Mouse (Mus musculus) midbrain, embryonic 10.5 days (tissue): ENCODE measurements at regions not wholly inside any gene's neighbourhood (a gene's known extent, or its start where the extent isn't known, plus 50 kb on each side); places are given as distances from the start of the nearest gene placed in this dataset.
"Not testable (repeated sequence)": the region's sequence is repeated elsewhere in the genome, so short reads cannot be mapped to it uniquely, and the experiment has no call there.

Experiments
- DNase-seq: peaks from one replicate; pipeline ENCODE4 v3.0.0-alpha.2; 2017; ENCODE audit warnings: low spot score
- H3K27ac ChIP-seq: fragments of 300-500 bp; sonication (generic); replicated peaks from 2 replicates; pipeline ENCODE4 v1.5.1; 2016; ENCODE audit warnings: mild to moderate bottlenecking
- H3K27me3 ChIP-seq: fragments of 300-500 bp; sonication (generic); 2 replicates; pipeline ENCODE4 v1.6.1; 2016; ENCODE audit warnings: low read depth, mild to moderate bottlenecking; ENCODE audit not compliant: poor library complexity, severe bottlenecking
- H3K36me3 ChIP-seq: fragments of 300-500 bp; sonication (generic); 2 replicates; pipeline ENCODE4 v1.6.1; 2016; ENCODE audit warnings: mild to moderate bottlenecking, moderate library complexity
- H3K4me1 ChIP-seq: fragments of 300-500 bp; sonication (generic); 2 replicates; pipeline ENCODE4 v1.6.1; 2016
- H3K4me3 ChIP-seq: fragments of 300-500 bp; sonication (generic); 2 replicates; pipeline ENCODE4 v1.5.1; 2016; ENCODE audit warnings: mild to moderate bottlenecking, moderate library complexity
- H3K9me3 ChIP-seq: fragments of 300-500 bp; sonication (generic); replicated peaks from 2 replicates; pipeline ENCODE4 v1.6.1; 2016; ENCODE audit warnings: mild to moderate bottlenecking
- WGBS: fragments of 180-500 bp; shearing (Covaris S2); methylation state at CpG from one replicate; pipeline ENCODE4 v1.1.7; 2016; 5-methylcytosine and 5-hydroxymethylcytosine counted together

DNA sequence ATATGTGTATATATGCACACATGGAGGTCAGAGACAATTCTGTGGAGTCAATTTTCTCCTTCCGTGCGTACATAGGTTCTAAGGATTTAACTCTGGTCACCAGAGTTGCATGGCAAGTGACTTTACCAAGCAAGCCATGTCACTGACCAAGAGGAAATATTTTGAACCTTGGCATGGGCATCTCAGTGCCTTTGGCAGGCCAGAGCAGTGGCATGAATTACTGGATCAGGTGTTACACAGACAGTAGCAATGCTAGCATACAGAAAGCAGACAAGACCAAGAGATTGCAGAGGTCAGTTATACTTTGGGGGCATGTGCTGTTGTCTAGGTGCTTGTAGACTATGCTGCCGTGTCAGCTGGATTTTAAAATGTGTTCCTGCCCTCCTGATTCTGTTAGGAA lies 95.2 kb upstream of the Gm5148 start:
- whole genome bisulfite sequencing, result 86% methylated on average over 3 of the region's 3 CpGs
- Histone ChIP-seq H3K27ac (no peak overlapping the region), H3K4me3 (no peak overlapping the region), H3K4me1 (peaks cover 14% of the 10 kb centered on the region), H3K36me3 (no peaks in the 10 kb centered on the region), H3K9me3 (no peaks in the 10 kb centered on the region), H3K27me3 (no peaks in the 10 kb centered on the region)
- DNase-seq, result no peak

- no peaks in the 10 kb centered on the region for H3K36me3 ChIP-seq
- WGBS, result 76% methylated on average over 3 of the region's 3 CpGs
- no peak overlapping the region for H3K27ac ChIP-seq
- no peaks in the 10 kb centered on the region for H3K27me3 ChIP-seq
- peaks cover 14% of the 10 kb centered on the region for H3K4me1 ChIP-seq
- no peak for DNase-seq
- H3K9me3 ChIP-seq, result no peaks in the 10 kb centered on the region
- no peak overlapping the region for H3K4me3 ChIP-seq
Measured at GRCm38 (mm10) chr3:37817434-37817805, 93.1 kb upstream of the Gm5148 start.

- 69% methylated on average over 6 of the region's 6 CpGs for WGBS
- Histone ChIP-seq H3K4me1 (peaks cover 14% of the 10 kb centered on the region), H3K9me3 (no peaks in the 10 kb centered on the region), H3K27me3 (no peaks in the 10 kb centered on the region), H3K4me3 (no peak overlapping the region), H3K36me3 (no peaks in the 10 kb centered on the region), H3K27ac (no peak overlapping the region)
- DNase-seq, result no peak
Measured at GRCm38 (mm10) chr3:37816781-37817433, 92.6 kb upstream of the Gm5148 start.

DNA sequence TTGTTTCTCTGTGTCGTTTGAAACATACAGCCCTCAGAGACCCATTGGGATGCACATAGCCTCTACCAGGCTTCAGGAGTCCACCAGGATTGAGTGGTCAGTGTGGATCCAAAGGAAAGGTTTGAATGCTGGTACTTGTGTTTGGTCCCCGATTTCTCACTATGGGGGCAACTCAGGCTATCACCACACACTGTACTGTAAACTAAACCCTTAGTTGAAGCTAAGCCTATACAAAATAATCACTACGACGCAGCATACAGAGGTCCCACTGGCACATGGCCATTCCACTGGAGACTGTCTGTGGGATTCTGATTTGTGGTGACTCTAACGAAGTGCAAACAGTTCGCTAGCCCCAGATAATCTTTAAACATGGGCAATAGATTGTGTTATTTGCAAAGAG lies 91.5 kb upstream of the Gm5148 start:
- no peaks in the 10 kb centered on the region for H3K9me3 ChIP-seq
- DNase-seq, result no peak

GRCm38 (mm10) chr3:37812936-37813335 lies 88.6 kb upstream of the Gm5148 start:
- H3K4me3 ChIP-seq, result no peak overlapping the region
- WGBS, result 97% methylated on average over 3 of the region's 3 CpGs
- H3K27me3 ChIP-seq, result no peaks in the 10 kb centered on the region
- H3K36me3 ChIP-seq, result no peaks in the 10 kb centered on the region
- H3K4me1 ChIP-seq, result peaks cover 7% of the 10 kb centered on the region; the same call in 1 of the 2 replicates
- DNase-seq, result no peak
- peaks cover 7% of the 10 kb centered on the region; the same call in 1 of the 2 replicates for H3K9me3 ChIP-seq
- H3K27ac ChIP-seq, result no peak overlapping the region

More for the DNA sequence above, 91.5 kb upstream of the Gm5148 start:
- no peaks in the 10 kb centered on the region for H3K27me3 ChIP-seq
- H3K4me1 ChIP-seq, result peaks cover 14% of the 10 kb centered on the region
- H3K27ac ChIP-seq, result no peak overlapping the region
- H3K36me3 ChIP-seq, result no peaks in the 10 kb centered on the region
- 93% methylated on average over 6 of the region's 6 CpGs for WGBS
- no peak overlapping the region for H3K4me3 ChIP-seq

DNA sequence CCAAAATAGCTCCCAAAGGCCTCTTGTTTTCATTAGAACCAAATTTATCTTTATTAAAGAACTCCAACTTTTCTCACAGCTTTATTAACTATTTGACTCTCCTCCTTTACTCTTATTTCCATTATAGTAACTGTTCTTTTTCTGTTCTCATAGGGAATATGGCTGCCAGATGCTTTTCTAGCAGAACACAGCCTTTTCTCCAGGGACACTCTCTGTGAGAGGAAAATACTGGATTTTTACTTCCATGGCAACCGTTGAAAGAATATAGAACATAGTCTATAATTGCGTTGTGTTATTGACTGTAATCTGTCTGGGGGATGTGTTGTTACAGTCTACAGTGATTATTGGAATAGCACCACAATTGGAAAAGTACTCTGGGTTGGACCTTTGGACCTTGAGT lies 87.1 kb upstream of the Gm5148 start:
- no peaks in the 10 kb centered on the region for H3K27me3 ChIP-seq
- peaks cover 7% of the 10 kb centered on the region; the same call in 1 of the 2 replicates for H3K9me3 ChIP-seq
- no peak overlapping the region for H3K4me3 ChIP-seq
- no peak for DNase-seq
- 95% methylated on average over 2 of the region's 2 CpGs for WGBS
- no peak overlapping the region for H3K27ac ChIP-seq
- H3K4me1 ChIP-seq, result no peaks in the 10 kb centered on the region
- H3K36me3 ChIP-seq, result no peaks in the 10 kb centered on the region

GRCm38 (mm10) chr3:37810763-37811162 lies 86.5 kb upstream of the Gm5148 start:
- WGBS, result 89% methylated on average over 2 of the region's 2 CpGs
- Histone ChIP-seq H3K9me3 (peaks cover 7% of the 10 kb centered on the region; the same call in 1 of the 2 replicates), H3K27ac (no peak overlapping the region), H3K4me1 (no peaks in the 10 kb centered on the region), H3K36me3 (no peaks in the 10 kb centered on the region), H3K27me3 (no peaks in the 10 kb centered on the region), H3K4me3 (no peak overlapping the region)
- no peak for DNase-seq

DNA sequence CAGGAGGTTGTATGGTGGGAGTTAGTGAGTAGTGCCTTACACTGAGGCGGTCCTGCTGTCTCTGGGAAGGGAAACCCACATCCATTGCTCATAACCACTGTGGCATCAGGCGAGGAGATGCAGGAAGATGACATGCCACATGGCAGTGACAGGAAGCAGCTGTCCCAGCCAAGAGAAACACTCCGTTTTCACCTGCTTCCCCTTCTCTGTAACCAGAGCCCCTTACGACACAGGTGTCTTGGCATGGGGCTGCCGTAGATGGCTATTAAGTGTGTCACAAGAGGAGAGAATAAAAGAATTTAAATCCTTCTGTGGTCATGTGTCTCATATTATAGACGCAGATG lies 81.5 kb upstream of the Gm5148 start:
- Histone ChIP-seq H3K27ac (no peak overlapping the region), H3K9me3 (peaks cover 7% of the 10 kb centered on the region; the same call in 1 of the 2 replicates), H3K4me1 (no peaks in the 10 kb centered on the region), H3K36me3 (no peaks in the 10 kb centered on the region), H3K27me3 (no peaks in the 10 kb centered on the region), H3K4me3 (no peak overlapping the region)
- DNase-seq, result no peak
- 78% methylated on average over 6 of the region's 6 CpGs for WGBS

GRCm38 (mm10) chr3:37804941-37805804 lies 80.9 kb upstream of the Gm5148 start:
- DNase-seq, result no peak
- Histone ChIP-seq H3K4me3 (no peak overlapping the region), H3K27me3 (no peaks in the 10 kb centered on the region), H3K36me3 (no peaks in the 10 kb centered on the region), H3K4me1 (peaks cover under 1% of the 10 kb centered on the region; the same call in 1 of the 2 replicates), H3K9me3 (peaks cover 7% of the 10 kb centered on the region; the same call in 1 of the 2 replicates), H3K27ac (no peak overlapping the region)
- WGBS, result 92% methylated on average over 9 of the region's 9 CpGs

GRCm38 (mm10) chr3:37804261-37804660 lies 80.0 kb upstream of the Gm5148 start:
- DNase-seq, result no peak
- no peaks in the 10 kb centered on the region for H3K27me3 ChIP-seq
- H3K4me3 ChIP-seq, result no peak overlapping the region
- WGBS, result 89% methylated on average over 5 of the region's 5 CpGs
- no peaks in the 10 kb centered on the region for H3K36me3 ChIP-seq
- peaks cover 4% of the 10 kb centered on the region; the same call in 1 of the 2 replicates for H3K9me3 ChIP-seq
- peaks cover 3% of the 10 kb centered on the region; the same call in 1 of the 2 replicates for H3K4me1 ChIP-seq
- H3K27ac ChIP-seq, result no peak overlapping the region

DNA sequence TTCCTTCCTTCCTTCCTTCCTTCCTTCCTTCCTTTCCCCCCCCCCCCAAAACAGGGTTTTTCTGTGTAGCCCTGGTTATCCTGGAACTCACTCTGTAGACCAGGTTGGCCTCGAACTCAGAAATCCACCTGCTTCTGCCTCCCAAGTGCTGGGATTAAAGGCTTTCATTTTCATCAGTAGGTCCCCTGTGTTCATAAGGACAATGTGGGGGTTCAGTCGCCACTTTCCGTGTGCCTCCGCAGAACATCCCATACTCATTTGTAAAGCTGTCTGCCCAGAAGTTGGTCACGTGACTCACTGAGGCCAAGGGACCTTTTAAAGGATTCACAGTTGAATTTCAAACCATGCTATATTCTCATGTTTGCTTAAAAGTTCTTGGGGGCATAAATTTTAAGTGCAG lies 79.5 kb upstream of the Gm5148 start:
- not testable (repeated sequence) for H3K4me1 ChIP-seq, H3K27me3 ChIP-seq, H3K9me3 ChIP-seq, H3K36me3 ChIP-seq, H3K4me3 ChIP-seq, H3K27ac ChIP-seq, DNase-seq
- WGBS, result 93% methylated on average over 5 of the region's 5 CpGs

DNA sequence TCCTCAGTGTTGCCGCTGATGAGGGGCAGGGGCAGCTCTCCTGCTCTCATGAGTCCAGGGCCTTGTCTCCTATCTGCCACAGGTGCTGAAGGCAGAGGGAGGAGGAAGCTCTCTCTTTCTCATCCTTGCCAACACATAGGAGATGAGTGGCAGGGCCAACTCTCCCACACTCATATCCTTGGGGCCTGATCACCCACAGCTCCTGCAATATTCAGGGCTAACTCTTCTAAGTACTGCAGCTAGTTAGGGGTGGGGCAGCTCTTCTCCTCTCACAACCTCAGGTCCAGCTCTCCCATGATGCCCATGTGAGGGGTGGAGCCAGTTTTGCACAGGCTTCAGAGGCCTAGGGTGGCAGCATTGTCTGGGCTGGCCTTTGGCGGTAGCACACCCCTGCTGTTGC lies 77.3 kb upstream of the Gm5148 start:
- 79% methylated on average over 2 of the region's 2 CpGs for WGBS
- 0 out of 2 replicates have a peak overlapping the region, but pooled peaks have one; percentile 4 for H3K27ac ChIP-seq
- no peaks in the 10 kb centered on the region for H3K9me3 ChIP-seq
- no peak for DNase-seq
- H3K4me1 ChIP-seq, result peaks cover 3% of the 10 kb centered on the region; the same call in 1 of the 2 replicates
- no peaks in the 10 kb centered on the region for H3K36me3 ChIP-seq
- no peaks in the 10 kb centered on the region for H3K27me3 ChIP-seq
- H3K4me3 ChIP-seq, result no peak overlapping the region

DNA sequence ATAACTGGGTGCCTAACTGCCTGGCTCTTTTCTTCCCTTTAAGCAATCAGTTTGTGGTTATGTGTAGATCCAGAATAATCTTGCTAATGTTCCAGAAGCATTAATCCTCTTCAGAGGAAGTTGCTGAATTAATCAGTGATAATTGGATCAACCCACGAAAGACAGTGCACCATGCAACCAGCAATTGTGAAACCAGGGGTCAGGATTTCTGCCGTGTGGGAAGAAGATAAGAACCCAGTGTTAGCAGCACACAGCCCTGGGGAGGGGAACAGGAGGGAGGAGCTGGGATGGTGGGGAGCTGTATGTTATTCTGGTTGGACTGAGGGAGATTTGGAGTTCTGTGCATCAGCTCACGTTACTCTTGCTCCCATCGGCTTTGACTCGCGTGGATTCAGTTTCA lies 75.5 kb upstream of the Gm5148 start:
- no peak overlapping the region for H3K4me3 ChIP-seq
- H3K9me3 ChIP-seq, result no peaks in the 10 kb centered on the region
- H3K27me3 ChIP-seq, result no peaks in the 10 kb centered on the region
- H3K4me1 ChIP-seq, result peaks cover 3% of the 10 kb centered on the region; the same call in 1 of the 2 replicates
- no peak for DNase-seq
- no peak overlapping the region for H3K27ac ChIP-seq
- WGBS, result 70% methylated on average over 6 of the region's 6 CpGs
- no peaks in the 10 kb centered on the region for H3K36me3 ChIP-seq
